Mouse (Mus musculus) layer of hippocampus, adult 18-20 months (tissue): ENCODE measurements at regions not wholly inside any gene's neighbourhood (a gene's known extent, or its start where the extent isn't known, plus 50 kb on each side); places are given as distances from the start of the nearest gene placed in this dataset.
"Not testable (repeated sequence)": the region's sequence is repeated elsewhere in the genome, so short reads cannot be mapped to it uniquely, and the experiment has no call there.

Experiments
- DNase-seq, 2 experiments: peaks; one replicate each; pipeline ENCODE4 v3.0.0; 2022; ENCODE audit warnings: low spot score in 2 of 2

DNA sequence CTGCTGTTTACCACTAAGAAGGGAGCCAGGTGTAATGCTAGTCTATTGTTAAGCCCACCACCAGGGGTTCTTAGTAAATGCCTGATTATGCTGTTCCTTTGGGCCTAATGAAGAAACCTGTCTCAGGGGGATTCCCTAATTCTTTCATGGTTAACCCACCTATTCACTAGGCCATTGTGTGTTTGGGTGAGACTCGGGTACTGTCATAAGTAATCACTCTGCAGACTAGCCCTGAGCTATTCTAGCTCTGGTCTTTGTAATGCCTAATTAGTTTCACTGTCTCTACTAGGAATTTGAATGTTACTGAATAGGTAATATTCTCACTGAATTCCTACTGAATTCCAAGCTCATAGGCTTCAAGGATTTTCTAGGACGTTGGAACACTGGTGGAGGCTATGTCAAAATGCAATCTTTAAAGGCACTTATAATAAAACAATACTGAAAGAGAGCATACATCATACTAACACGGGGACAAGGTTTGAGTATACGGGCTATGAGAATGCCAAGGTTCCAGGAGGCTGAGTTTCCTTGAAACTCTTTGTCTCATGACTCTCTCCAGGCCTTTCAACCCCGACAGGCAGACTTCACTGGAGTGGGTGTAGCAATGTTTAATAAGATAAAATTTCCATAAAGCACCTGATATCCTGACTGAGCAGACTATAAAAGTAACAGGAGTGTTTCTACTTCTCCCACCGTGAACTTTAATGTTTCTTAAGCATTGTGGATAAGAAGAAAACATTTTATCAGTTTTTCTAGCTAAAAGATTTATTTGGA, 398.0 kb upstream of the Mdga2 start:
- DNase-seq = not testable (repeated sequence)

DNA sequence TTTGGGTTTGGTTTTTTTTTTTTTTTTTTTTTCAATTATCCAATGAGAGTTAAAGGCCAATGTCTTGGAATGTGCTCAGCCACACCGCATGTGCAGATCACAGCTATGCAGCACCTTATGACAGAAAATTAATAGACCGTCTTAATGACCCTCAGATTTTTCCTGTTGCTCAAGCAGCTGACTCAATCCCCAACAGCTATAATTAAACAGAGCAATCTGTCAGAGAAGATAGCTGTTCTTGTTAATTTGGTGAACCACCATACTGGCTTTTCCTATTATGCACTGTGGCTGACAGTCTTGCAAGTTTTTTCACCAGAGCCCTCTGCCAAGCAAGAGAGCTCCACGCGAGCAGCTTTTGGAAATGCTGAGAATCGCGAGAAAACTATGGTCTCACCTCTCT, 395.9 kb upstream of the Mdga2 start:
- no peak for DNase-seq

DNA sequence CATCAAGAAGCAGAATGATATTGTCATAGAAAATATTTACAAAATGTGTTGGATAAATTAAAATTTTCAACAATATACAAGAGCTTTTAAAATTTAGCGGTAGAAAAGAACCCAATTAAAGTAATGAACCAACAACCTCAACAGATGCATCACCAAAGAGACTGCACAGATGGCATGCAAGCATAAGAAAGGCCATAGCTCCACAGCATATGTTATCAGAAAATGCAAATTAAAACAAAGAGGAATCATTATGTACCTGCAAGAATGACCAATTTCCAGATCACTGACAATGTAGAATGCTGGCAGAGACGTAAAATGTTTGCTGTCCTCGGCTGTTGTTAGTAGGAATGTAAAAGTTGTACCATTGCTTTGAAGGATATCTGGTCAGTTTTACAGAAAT, 376.6 kb upstream of the Mdga2 start:
- peak in 1 of 2 experiments; percentile 2 for DNase-seq
